11 mouse cellular contexts compared by ENCODE assay signal in the genomic region with DNA sequence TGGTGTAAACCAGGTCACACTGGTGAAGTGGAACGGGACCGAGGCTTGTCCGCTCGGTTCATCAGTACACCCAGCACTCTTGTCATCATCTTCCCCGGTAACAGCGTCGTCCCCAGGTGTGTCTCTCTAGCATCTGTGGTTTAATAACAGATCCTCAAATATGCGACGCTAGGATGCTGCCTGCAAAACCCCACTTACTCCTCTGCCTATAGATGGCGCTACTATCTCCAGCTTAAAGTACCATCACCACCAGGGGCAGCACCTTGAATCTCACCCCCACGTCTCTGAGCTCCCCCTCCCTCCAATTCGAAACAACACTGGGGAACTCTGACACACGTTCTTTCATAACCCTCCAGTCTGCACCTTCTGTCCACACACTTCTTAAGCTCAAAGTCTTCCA.
A peak's percentile ranks its signal among the peaks of the same experiment; 100 is the strongest.
DNase-seq lines count a peak whose midpoint lies in the region; ATAC-seq and TF ChIP-seq lines count a peak whose summit lies in the region.
"Had no signal": no experiment of that assay in that cellular context is flagged by ENCODE, and none has a peak within 500 bp of the region (broad histone marks: within the 10 kb centered on the region; RNA-seq: fewer than 3 reads in every experiment).

No protein-coding gene starts in this region.

- TF ChIP-seq CTCF in midbrain, postnatal 0 days (IDR thresholded peaks at IDR 0.05), result peak; percentile 55

- H3K4me1 ChIP-seq in hindbrain, embryonic 15.5 days (replicated peaks), result peaks cover 12% of the 10 kb centered on the region
- H3K4me1 ChIP-seq in hindbrain, embryonic 11.5 days (replicated peaks; ENCODE audit: control insufficient read depth, insufficient read depth, low read length), result peaks cover 3% of the 10 kb centered on the region; the same call in 1 of the 2 replicates
- H3K4me1 ChIP-seq in midbrain, postnatal 0 days (ENCODE audit: insufficient read depth, low read length), result no peaks in the 10 kb centered on the region
- H3K4me1 ChIP-seq in midbrain, embryonic 16.5 days (ENCODE audit: control insufficient read depth, insufficient read depth, low read length), result peaks cover 6% of the 10 kb centered on the region

- H3K9me3 ChIP-seq in hindbrain, embryonic 15.5 days, result no peaks in the 10 kb centered on the region
- no peaks in the 10 kb centered on the region for H3K9me3 ChIP-seq in hindbrain, embryonic 11.5 days (ENCODE audit: control insufficient read depth, low read length)
- no peaks in the 10 kb centered on the region for H3K9me3 ChIP-seq in midbrain, postnatal 0 days (ENCODE audit: low read length)
- no peaks in the 10 kb centered on the region for H3K9me3 ChIP-seq in midbrain, embryonic 16.5 days (replicated peaks; ENCODE audit: control insufficient read depth, low read length, poor library complexity, severe bottlenecking)
- H3K9me3 ChIP-seq: limb, embryonic 13.5 days had no signal

- H3K4me2 ChIP-seq in hindbrain, embryonic 15.5 days, result 0 out of 2 replicates have a peak overlapping the region, but pooled peaks have one; percentile 29
- H3K4me2 ChIP-seq in hindbrain, embryonic 11.5 days (replicated peaks; ENCODE audit: low read depth, low read length), result no peak overlapping the region
- no peak overlapping the region for H3K4me2 ChIP-seq in midbrain, postnatal 0 days (ENCODE audit: low read depth, low read length, poor library complexity, severe bottlenecking)
- H3K4me2 ChIP-seq in midbrain, embryonic 16.5 days (ENCODE audit: low read length), result no peak overlapping the region

- no peak overlapping the region for H3K27ac ChIP-seq in hindbrain, embryonic 15.5 days (replicated peaks)
- no peak overlapping the region for H3K27ac ChIP-seq in hindbrain, embryonic 11.5 days (ENCODE audit: low read depth, low read length)
- no peak overlapping the region for H3K27ac ChIP-seq in midbrain, postnatal 0 days (ENCODE audit: low read depth, low read length)
- H3K27ac ChIP-seq in midbrain, embryonic 16.5 days (ENCODE audit: low read length), result no peak overlapping the region
- H3K27ac ChIP-seq: limb, embryonic 13.5 days had no signal

- 0 out of 2 replicates have a peak, but pooled peaks have one; percentile 35 for ATAC-seq in hindbrain, embryonic 15.5 days (ENCODE audit: low FRiP score, low read depth)
- no peak for ATAC-seq in hindbrain, embryonic 11.5 days (ENCODE audit: low FRiP score)
- no peak for ATAC-seq in midbrain, postnatal 0 days (ENCODE audit: low FRiP score)
- ATAC-seq in midbrain, embryonic 16.5 days, result no peak
- peak; percentile 25; the same call in 1 of the 2 replicates for ATAC-seq in monocyte, adult 5-6 weeks (replicated peaks; ENCODE audit: insufficient number of reproducible peaks, low FRiP score, low TSS enrichment, poor library complexity, severe bottlenecking)

- H3K27me3 ChIP-seq in hindbrain, embryonic 15.5 days, result no peaks in the 10 kb centered on the region
- H3K27me3 ChIP-seq in hindbrain, embryonic 11.5 days (ENCODE audit: control insufficient read depth, insufficient read depth, low read length), result no peaks in the 10 kb centered on the region
- H3K27me3 ChIP-seq in midbrain, postnatal 0 days (ENCODE audit: insufficient read depth, low read length), result no peaks in the 10 kb centered on the region
- no peaks in the 10 kb centered on the region for H3K27me3 ChIP-seq in midbrain, embryonic 16.5 days (ENCODE audit: control insufficient read depth, insufficient read depth, low read depth, low read length)

- no peak overlapping the region for H3K4me3 ChIP-seq in hindbrain, embryonic 15.5 days
- H3K4me3 ChIP-seq in hindbrain, embryonic 11.5 days (ENCODE audit: low read depth, low read length), result no peak overlapping the region
- no peak overlapping the region for H3K4me3 ChIP-seq in midbrain, postnatal 0 days (ENCODE audit: low read depth, low read length)
- no peak overlapping the region for H3K4me3 ChIP-seq in midbrain, embryonic 16.5 days (ENCODE audit: low read depth, low read length)
- H3K4me3 ChIP-seq: limb, embryonic 13.5 days had no signal

- no peak overlapping the region for H3K9ac ChIP-seq in hindbrain, embryonic 15.5 days
- no peak overlapping the region for H3K9ac ChIP-seq in hindbrain, embryonic 11.5 days (ENCODE audit: low read depth, low read length)
- H3K9ac ChIP-seq in midbrain, postnatal 0 days (replicated peaks; ENCODE audit: low read length, poor library complexity, severe bottlenecking), result no peak overlapping the region
- no peak overlapping the region for H3K9ac ChIP-seq in midbrain, embryonic 16.5 days (ENCODE audit: low read depth, low read length)
- H3K9ac ChIP-seq: limb, embryonic 13.5 days had no signal

- no peak for DNase-seq in hindbrain, embryonic 11.5 days (ENCODE audit: low spot score)
- DNase-seq in midbrain, postnatal 0 days (ENCODE audit: low spot score), result no peak
- DNase-seq in R1 (ENCODE audit: low read depth, low spot score), result peak; percentile 60
- DNase-seq in right cerebral cortex, postnatal 36 days (ENCODE audit: low spot score in 2 of 2), result no peak
- no peak for DNase-seq in right cerebral cortex, postnatal 4 days
- DNase-seq: adrenal gland, postnatal 25 days; cerebellum, adult 9-10 months had no signal

- WGBS in hindbrain, embryonic 15.5 days, result 87% methylated on average over 13 of the region's 13 CpGs
- 86% methylated on average over 13 of the region's 13 CpGs for WGBS in hindbrain, embryonic 11.5 days
- 90% methylated on average over 13 of the region's 13 CpGs for WGBS in midbrain, postnatal 0 days
- WGBS in midbrain, embryonic 16.5 days, result 85% methylated on average over 13 of the region's 13 CpGs

- no peaks in the 10 kb centered on the region for H3K36me3 ChIP-seq in hindbrain, embryonic 15.5 days
- no peaks in the 10 kb centered on the region for H3K36me3 ChIP-seq in hindbrain, embryonic 11.5 days (ENCODE audit: control insufficient read depth, insufficient read depth, low read length)
- no peaks in the 10 kb centered on the region for H3K36me3 ChIP-seq in midbrain, postnatal 0 days (ENCODE audit: insufficient read depth, low read length)
- H3K36me3 ChIP-seq in midbrain, embryonic 16.5 days (ENCODE audit: control insufficient read depth, insufficient read depth, low read length), result no peaks in the 10 kb centered on the region
- H3K36me3 ChIP-seq: limb, embryonic 13.5 days had no signal

Comparison
In these comparisons a context has a peak if more than half of its experiments do, and no peak if none do; other contexts are left out.
1. ATAC-seq: peak in hindbrain, embryonic 15.5 days (single experiment) and monocyte, adult 5-6 weeks (single experiment); none in hindbrain, embryonic 11.5 days (single experiment), midbrain, postnatal 0 days (single experiment) and midbrain, embryonic 16.5 days (single experiment).